ENCODE assay signal across 8 mouse cellular contexts in the genomic region with DNA sequence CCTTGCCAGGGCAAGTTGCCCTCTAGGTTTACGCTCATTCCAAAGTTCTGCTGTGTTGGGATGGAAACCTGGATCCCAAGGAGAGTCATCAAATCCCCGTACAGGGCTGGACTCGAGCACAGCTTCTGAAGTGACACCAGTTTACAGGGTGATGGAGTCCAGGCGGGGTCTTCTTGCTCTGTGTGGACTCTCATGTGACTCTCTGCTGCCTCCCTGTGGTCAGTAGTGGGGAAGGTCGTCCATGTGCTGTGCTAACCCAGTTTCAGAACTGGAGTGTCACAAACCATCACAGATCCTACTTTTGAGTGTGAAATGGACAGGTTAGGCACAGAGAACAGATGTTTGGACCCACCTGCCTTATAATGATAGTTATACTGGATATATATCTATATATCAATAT. TPM values are rescaled to one million over a fixed set of nuclear protein-coding genes. Genes with fewer than 3 reads are reported as not detected.
DNase-seq lines count a peak whose midpoint lies in the region; ATAC-seq lines count a peak whose summit lies in the region.

No protein-coding gene starts in this region.

- no peak overlapping the region for H3K9ac ChIP-seq in hindbrain, embryonic 15.5 days

- H3K27me3 ChIP-seq in hindbrain, embryonic 15.5 days, result no peaks in the 10 kb centered on the region

- no peaks in the 10 kb centered on the region for H3K4me1 ChIP-seq in hindbrain, embryonic 15.5 days (replicated peaks)

- H3K27ac ChIP-seq in hindbrain, embryonic 15.5 days (replicated peaks), result no peak overlapping the region

- peak; percentile 96 for DNase-seq in R1 (ENCODE audit: low read depth, low spot score)
- peak; percentile 52 for DNase-seq in cerebellum, adult 8-10 months
- peak; percentile 28 to 56 for DNase-seq in frontal cortex, postnatal 14 days (ENCODE audit: low spot score in 2 of 2)
- DNase-seq in layer of hippocampus, postnatal 14 days (ENCODE audit: low spot score in 2 of 2), result peak; percentile 53 to 78
- DNase-seq in lung, postnatal 4 days, result peak; percentile 69 to 80
- peak; percentile 62 to 71 for DNase-seq in right cerebral cortex, postnatal 10 days (ENCODE audit: low spot score in 2 of 2)
- peak; percentile 50 for DNase-seq in yolk sac, embryonic 10.5 days (ENCODE audit: low spot score)

- no peaks in the 10 kb centered on the region for H3K36me3 ChIP-seq in hindbrain, embryonic 15.5 days

- ATAC-seq in hindbrain, embryonic 15.5 days (ENCODE audit: low FRiP score, low read depth), result peak; percentile 83

- H3K4me3 ChIP-seq in hindbrain, embryonic 15.5 days, result no peak overlapping the region

- 25% methylated on average over 5 of the region's 5 CpGs for WGBS in hindbrain, embryonic 15.5 days

- no peaks in the 10 kb centered on the region for H3K9me3 ChIP-seq in hindbrain, embryonic 15.5 days

- no peak overlapping the region for H3K4me2 ChIP-seq in hindbrain, embryonic 15.5 days

RNA-seq across cellular contexts. Expression of gene Cckar, which starts 35.2 kb away (rescaled TPM):
- 0.79 and 1.1 TPM in 2 replicates for polyA plus RNA-seq in hindbrain, embryonic 15.5 days (2015; fragmentation: Nextera tagmentation; extraction: Ambion mirVana)
- total RNA-seq in layer of hippocampus, postnatal 14 days (2021), result under 1 TPM; 0.12 to 0.14 TPM

Comparison
In these comparisons a context has a peak if more than half of its experiments do, and no peak if none do; other contexts are left out.
1. DNase-seq: peak in every context shown above with its lines; median percentile 96 in R1; 74 in lung, postnatal 4 days; 66 in right cerebral cortex, postnatal 10 days; 66 in layer of hippocampus, postnatal 14 days; 52 in cerebellum, adult 8-10 months; 50 in yolk sac, embryonic 10.5 days; 42 in frontal cortex, postnatal 14 days.